Mouse (Mus musculus) layer of hippocampus, postnatal 14 days (tissue): ENCODE data around the gene Suv39h1. TPM values are rescaled to one million over a fixed set of nuclear protein-coding genes. Genes with fewer than 3 reads are reported as not detected.
A peak's percentile ranks its signal among the peaks of the same experiment; 100 is the strongest.
"Not testable (repeated sequence)": the region's sequence is repeated elsewhere in the genome, so short reads cannot be mapped to it uniquely, and the experiment has no call there.

ENCODE experiments used
- DNase-seq, 2 experiments: peaks; one replicate each; pipeline ENCODE4 v3.0.0; 2021 to 2022; ENCODE audit warnings: low spot score in 2 of 2, mixed read lengths in 1 of 2
- total RNA-seq, 2 experiments: library from RNA; stranded (reverse); gene quantifications; 2 replicates each; pipeline ENCODE4 v1.2.3; 2021

Suv39h1 gene
- total RNA-seq, 2 experiments from 2014 or later = 25.0 to 28.2 TPM

- DNase-seq = not testable (repeated sequence)
Measured at GRCm38 (mm10) chrX:8051044-8051781, 23.3 kb downstream of the Suv39h1 start.

- DNase-seq = no peak
Measured at GRCm38 (mm10) chrX:8033009-8033408, 41.6 kb downstream of the Suv39h1 start.

DNA sequence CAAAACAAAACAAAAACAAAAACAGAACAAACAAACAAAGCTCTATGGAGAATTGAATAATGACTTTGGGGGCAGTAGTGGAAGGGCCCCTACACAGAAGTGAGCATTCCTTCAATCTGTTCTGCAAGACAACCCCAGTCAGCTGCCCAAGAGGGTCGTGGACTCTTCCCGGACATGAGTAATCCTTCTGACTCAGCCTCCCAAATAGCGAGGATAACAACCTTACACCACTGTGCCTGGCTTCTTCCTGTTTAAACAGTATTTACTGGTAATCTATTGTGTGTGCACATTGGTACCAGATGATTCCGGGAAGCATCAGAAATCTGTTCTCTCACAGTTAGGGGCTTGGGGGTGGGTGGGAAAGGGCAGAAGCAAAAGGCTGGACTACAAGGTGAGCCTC lies 47.7 kb downstream of the Suv39h1 start:
- DNase-seq = no peak

GRCm38 (mm10) chrX:8024795-8025194 lies 49.8 kb downstream of the Suv39h1 start:
- no peak for DNase-seq

DNA sequence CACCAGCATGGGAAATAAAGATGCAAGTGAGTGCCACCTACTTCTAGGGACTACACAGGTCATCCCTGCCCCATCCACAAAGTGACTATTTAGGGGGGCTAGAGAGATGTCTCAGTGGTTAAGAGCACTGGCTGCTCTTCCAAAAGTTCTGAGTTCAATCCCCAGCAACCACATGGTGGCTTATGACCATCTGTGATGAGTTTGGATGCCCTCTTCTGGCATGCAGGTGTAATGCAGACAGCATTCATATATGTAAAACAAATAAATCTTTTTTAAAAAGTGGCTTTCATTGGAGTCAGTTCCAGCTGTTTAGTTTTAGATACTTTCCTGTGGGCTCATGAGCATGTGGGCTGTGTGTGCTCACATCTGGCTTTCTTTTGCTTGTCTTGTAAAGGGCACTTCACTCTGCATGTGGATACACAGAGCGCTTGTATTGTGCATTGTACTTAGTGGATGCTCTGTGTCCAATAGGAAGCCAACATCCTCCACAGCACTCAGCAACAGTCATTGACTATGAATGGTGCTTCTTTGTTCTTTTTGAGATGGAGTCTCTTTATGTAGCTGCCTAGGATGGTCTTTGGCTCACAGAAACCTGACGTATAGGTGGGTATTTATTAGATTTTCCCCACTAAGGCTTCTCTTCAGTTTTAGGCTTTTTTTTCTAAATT lies 54.3 kb downstream of the Suv39h1 start:
- DNase-seq = no peak

GRCm38 (mm10) chrX:8018286-8018685 lies 56.3 kb downstream of the Suv39h1 start, which contains the start of gene Glod5:
Glod5 (minus strand) TSS chrX:8018492.
- no peak for DNase-seq

GRCm38 (mm10) chrX:8017142-8017541 lies 57.4 kb downstream of the Suv39h1 start:
- DNase-seq = peak in 1 of 2 experiments; percentile 9

- DNase-seq = not testable (repeated sequence)
Measured at GRCm38 (mm10) chrX:8015675-8016074, 58.9 kb downstream of the Suv39h1 start.

DNA sequence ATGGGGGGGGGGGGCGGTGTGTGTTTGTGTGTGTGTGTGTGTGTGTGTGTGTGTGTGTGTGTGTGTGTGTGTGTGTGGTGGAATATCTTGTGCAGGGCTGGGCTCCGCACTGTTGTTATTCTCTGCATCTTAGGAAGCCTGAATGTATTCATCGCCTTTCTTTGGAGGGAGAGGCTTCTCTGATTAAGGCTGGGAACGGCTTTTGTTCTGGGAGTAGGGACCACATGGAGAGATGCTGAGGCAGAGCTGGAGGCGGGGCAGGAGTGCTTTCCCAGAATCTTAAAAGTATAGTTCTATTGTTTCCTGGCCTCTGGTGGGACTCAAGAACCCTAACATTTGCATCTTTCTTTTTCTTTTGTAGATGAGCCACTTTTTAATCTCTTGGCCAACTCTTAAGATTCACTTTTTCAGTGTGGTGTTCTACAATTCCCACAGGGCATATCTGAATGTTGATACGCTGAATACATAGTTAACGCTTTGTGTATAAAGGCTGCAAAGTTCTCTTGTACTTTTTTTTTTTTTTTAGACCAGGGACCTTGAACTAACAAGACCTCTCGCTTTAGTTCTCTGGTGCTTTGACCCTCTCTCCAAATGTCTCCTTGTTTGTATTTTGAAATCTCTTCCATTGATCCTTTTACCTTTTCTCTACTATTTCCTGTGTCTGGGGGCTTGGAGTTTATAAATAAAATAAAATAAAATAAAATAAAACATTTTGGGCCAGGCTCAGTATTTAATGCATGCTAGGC lies 60.8 kb downstream of the Suv39h1 start:
- DNase-seq = no peak

GRCm38 (mm10) chrX:8013157-8013556 lies 61.4 kb downstream of the Suv39h1 start:
- DNase-seq = no peak

Other genes starting within 250 kb of the Suv39h1 start
- gene Otud5, start 233.4 kb downstream of the Suv39h1 start, total RNA-seq = 10 to 100 TPM; 64.1 to 64.9 TPM
- gene Pim2, start 196.5 kb downstream of the Suv39h1 start, total RNA-seq = 10 to 100 TPM; 43.2 to 49.5 TPM
- gene Slc35a2, start 190.7 kb downstream of the Suv39h1 start, total RNA-seq = 10 to 100 TPM; 45.9 to 52.7 TPM
- 10 to 100 TPM; 72.6 to 80.1 TPM for gene Pqbp1, start 175.5 kb downstream of the Suv39h1 start, total RNA-seq
- gene Timm17b, start 175.4 kb downstream of the Suv39h1 start, total RNA-seq = 10 to 100 TPM; 20.8 to 23.9 TPM
- gene Gm10491, start 166.9 kb downstream of the Suv39h1 start, total RNA-seq = not detected
- not detected for gene Gm10490, start 165.2 kb downstream of the Suv39h1 start, total RNA-seq
- gene Pcsk1n, start 154.9 kb downstream of the Suv39h1 start, total RNA-seq = 100 to 1,000 TPM; 340 to 344 TPM
- gene Eras, start 146.2 kb downstream of the Suv39h1 start, total RNA-seq = not detected
- 10 to 100 TPM; 46.0 to 54.4 TPM for gene Hdac6, start 126.9 kb downstream of the Suv39h1 start, total RNA-seq
- not detected for gene Gata1, start 96.7 kb downstream of the Suv39h1 start, total RNA-seq
- gene Glod5, start 56.3 kb downstream of the Suv39h1 start, total RNA-seq = not detected
- gene Was, start 15.7 kb upstream of the Suv39h1 start, total RNA-seq = 1 to 10 TPM; 2.0 to 2.2 TPM
- gene Wdr13, start 58.1 kb upstream of the Suv39h1 start, total RNA-seq = 100 to 1,000 TPM; 214 to 218 TPM
- gene Rbm3, start 71.1 kb upstream of the Suv39h1 start, total RNA-seq = 100 to 1,000 TPM; 193 to 258 TPM
- 10 to 100 TPM; 12.7 to 15.8 TPM for gene Tbc1d25, start 101.4 kb upstream of the Suv39h1 start, total RNA-seq
- gene Ebp, start 118.8 kb upstream of the Suv39h1 start, total RNA-seq = 10 to 100 TPM; 30.5 to 42.9 TPM
- 10 to 100 TPM; 87.1 to 91.3 TPM for gene Porcn, start 131.8 kb upstream of the Suv39h1 start, total RNA-seq
- gene Ftsj1, start 177.6 kb upstream of the Suv39h1 start, total RNA-seq = 10 to 100 TPM; 23.5 to 25.3 TPM
- 10 to 100 TPM; 10.1 to 11.0 TPM for gene Slc38a5, start 196.4 kb upstream of the Suv39h1 start, total RNA-seq